Mouse (Mus musculus): ENCODE measurements around the gene Trabd2b.

GRCm38 (mm10) chr4:114487701-114488100 is 81.2 kb downstream of the Trabd2b start:
- TF ChIP-seq CTCF (IDR thresholded peaks at IDR 0.05; ENCODE audit: low read depth) = no peak
- no peak for TF ChIP-seq EP300 (IDR thresholded peaks at IDR 0.05; ENCODE audit: low read depth)

Data from heart, postnatal 0 days (tissue).